Mouse (Mus musculus) lung, postnatal 0 days (tissue): Measurements from ENCODE around the gene Gria2.

ENCODE experiments used
- CTCF ChIP-seq: IDR thresholded peaks from 2 replicates; pipeline ENCODE4 v1.5.1; 2016; ENCODE audit warnings: antibody characterized with exemption, mild to moderate bottlenecking
- EP300 ChIP-seq: IDR thresholded peaks from 2 replicates; pipeline ENCODE4 v1.6.1; 2016; ENCODE audit warnings: antibody characterized with exemption, mild to moderate bottlenecking, control low read depth

DNA sequence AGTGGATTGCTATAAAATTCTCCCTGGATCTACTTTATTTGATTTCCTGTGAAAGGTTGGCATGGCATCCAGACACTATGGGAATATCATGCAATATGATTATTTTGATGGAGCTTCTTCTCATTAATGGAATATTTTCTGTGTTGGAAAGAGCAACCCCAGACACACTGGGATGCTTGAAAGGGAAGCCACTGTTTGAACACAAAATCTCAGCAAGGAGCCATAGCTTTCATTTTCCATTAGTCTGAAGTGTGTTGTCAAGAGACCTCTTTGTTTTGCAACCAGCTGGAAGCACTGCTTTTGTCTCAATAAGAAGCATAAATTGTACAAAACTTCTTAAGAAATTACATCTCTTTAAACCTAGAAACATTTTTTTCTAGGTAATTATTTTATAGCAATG is 51.8 kb downstream of the Gria2 start:
- TF ChIP-seq CTCF (no peak), EP300 (no peak)
